Mouse (Mus musculus): ENCODE data around the gene Irs3. TPM values are rescaled to one million over a fixed set of nuclear protein-coding genes. Genes with fewer than 3 reads are reported as not detected.
"Not testable (repeated sequence)": the region's sequence is repeated elsewhere in the genome, so short reads cannot be mapped to it uniquely, and the experiment has no call there.

The Irs3 gene
- polyA plus RNA-seq, 1 experiment from 2014 or later: 0.15 TPM

DNA sequence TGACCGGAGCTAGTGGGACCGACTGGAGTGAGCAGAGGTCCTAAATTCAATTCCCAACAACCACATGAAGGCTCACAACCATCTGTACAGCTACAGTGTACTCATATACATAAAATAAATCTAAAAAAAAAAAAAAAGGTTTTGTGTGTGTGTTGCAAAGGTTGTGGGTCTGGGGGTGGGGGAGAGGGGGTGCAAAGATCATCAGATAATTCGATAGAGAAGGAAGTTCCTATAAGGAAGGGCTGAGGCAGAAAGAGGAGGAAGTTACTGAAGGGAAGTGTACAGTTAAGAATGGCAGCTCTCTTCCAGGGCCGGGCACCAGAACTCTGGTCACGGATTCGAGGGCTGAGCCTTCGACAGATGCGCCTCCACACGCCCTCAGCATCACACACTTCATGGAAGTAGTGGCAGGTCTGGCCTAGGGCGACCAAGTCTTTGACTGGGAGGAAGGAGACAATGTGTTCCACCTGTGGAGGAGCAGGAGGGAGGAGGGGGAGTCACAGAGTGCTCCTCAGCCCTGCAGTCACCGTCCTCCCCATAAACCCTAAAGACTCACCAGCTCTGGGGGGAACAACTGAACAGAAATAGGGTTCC lies 21.5 kb downstream of the Irs3 start:
- no peak overlapping the region for H3K27ac ChIP-seq (ENCODE audit: low read length)
- H3K4me1 ChIP-seq (ENCODE audit: control insufficient read depth, insufficient read depth, low read length): peaks cover 4% of the 10 kb centered on the region; the same call in 1 of the 2 replicates
- no peaks in the 10 kb centered on the region for H3K27me3 ChIP-seq (ENCODE audit: control insufficient read depth, insufficient read depth, low read depth, low read length)
- WGBS: 87% methylated on average over 11 of the region's 11 CpGs
- no peak overlapping the region for H3K4me3 ChIP-seq (ENCODE audit: low read depth, low read length)
- no peaks in the 10 kb centered on the region for H3K36me3 ChIP-seq (ENCODE audit: control insufficient read depth, insufficient read depth, low read length)
- H3K9me3 ChIP-seq (replicated peaks; ENCODE audit: control insufficient read depth, low read length, poor library complexity, severe bottlenecking): no peaks in the 10 kb centered on the region
- no peak overlapping the region for H3K4me2 ChIP-seq (ENCODE audit: low read length)
- no peak overlapping the region for H3K9ac ChIP-seq (ENCODE audit: low read depth, low read length)
- ATAC-seq: no peak

- no peaks in the 10 kb centered on the region for H3K9me3 ChIP-seq (replicated peaks; ENCODE audit: control insufficient read depth, low read length, poor library complexity, severe bottlenecking)
- no peaks in the 10 kb centered on the region for H3K4me1 ChIP-seq (ENCODE audit: control insufficient read depth, insufficient read depth, low read length)
- H3K9ac ChIP-seq (ENCODE audit: low read depth, low read length): no peak overlapping the region
- no peaks in the 10 kb centered on the region for H3K27me3 ChIP-seq (ENCODE audit: control insufficient read depth, insufficient read depth, low read depth, low read length)
- H3K4me2 ChIP-seq (ENCODE audit: low read length): no peak overlapping the region
- ATAC-seq: no peak
- H3K4me3 ChIP-seq (ENCODE audit: low read depth, low read length): no peak overlapping the region
- no peak overlapping the region for H3K27ac ChIP-seq (ENCODE audit: low read length)
- WGBS: 91% methylated on average over 7 of the region's 7 CpGs
- H3K36me3 ChIP-seq (ENCODE audit: control insufficient read depth, insufficient read depth, low read length): no peaks in the 10 kb centered on the region
These were observed 30.2 kb downstream of the Irs3 start for GRCm38 (mm10) chr5:137615347-137615746.

DNA sequence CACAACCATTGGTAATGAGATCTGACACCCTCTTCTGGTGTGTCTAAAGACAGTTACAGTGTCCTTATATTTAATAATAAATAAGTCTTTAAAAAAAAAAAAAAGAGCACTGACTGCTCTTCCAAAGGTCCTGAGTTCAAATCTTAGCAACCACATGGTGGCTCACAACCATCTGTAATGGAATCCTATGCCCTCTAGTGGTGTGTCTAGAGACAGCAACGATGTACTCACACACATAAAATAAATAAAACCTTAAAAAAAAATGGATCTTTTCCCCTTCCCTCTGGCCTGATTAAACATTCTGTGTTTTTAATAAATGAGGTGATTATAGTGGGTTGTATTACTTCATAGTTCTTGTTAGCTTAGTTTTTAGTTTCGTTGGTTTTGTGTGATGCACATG lies 30.6 kb downstream of the Irs3 start:
- ATAC-seq: not testable (repeated sequence)
- 93% methylated on average over 2 of the region's 2 CpGs for WGBS

GRCm38 (mm10) chr5:137613550-137613949 lies 32.0 kb downstream of the Irs3 start, which contains the start of gene Pcolce:
Gene Pcolce (minus strand): TSS chr5:137613784.
- Histone ChIP-seq H3K36me3 (ENCODE audit: control insufficient read depth, insufficient read depth, low read length) (no peaks in the 10 kb centered on the region), H3K27ac (ENCODE audit: low read length) (no peak within 1 kb of the TSS), H3K4me1 (ENCODE audit: control insufficient read depth, insufficient read depth, low read length) (no peaks in the 10 kb centered on the region; the same call in 1 of the 2 replicates), H3K4me3 (ENCODE audit: low read depth, low read length) (no peak within 1 kb of the TSS), H3K9ac (ENCODE audit: low read depth, low read length) (no peak within 1 kb of the TSS), H3K4me2 (ENCODE audit: low read length) (no peak within 1 kb of the TSS), H3K27me3 (ENCODE audit: control insufficient read depth, insufficient read depth, low read depth, low read length) (peaks cover 7% of the 10 kb centered on the region), H3K9me3 (replicated peaks; ENCODE audit: control insufficient read depth, low read length, poor library complexity, severe bottlenecking) (no peaks in the 10 kb centered on the region)
- ATAC-seq: no peak
- 68% methylated on average over 11 of the region's 11 CpGs for WGBS

More for the DNA sequence above, 30.6 kb downstream of the Irs3 start:
- H3K27me3 ChIP-seq (ENCODE audit: control insufficient read depth, insufficient read depth, low read depth, low read length); H3K9me3 ChIP-seq (replicated peaks; ENCODE audit: control insufficient read depth, low read length, poor library complexity, severe bottlenecking); H3K9ac ChIP-seq (ENCODE audit: low read depth, low read length); H3K4me1 ChIP-seq (ENCODE audit: control insufficient read depth, insufficient read depth, low read length); H3K4me2 ChIP-seq (ENCODE audit: low read length); H3K4me3 ChIP-seq (ENCODE audit: low read depth, low read length); H3K27ac ChIP-seq (ENCODE audit: low read length); H3K36me3 ChIP-seq (ENCODE audit: control insufficient read depth, insufficient read depth, low read length): not testable (repeated sequence)

GRCm38 (mm10) chr5:137613076-137613475 lies 32.4 kb downstream of the Irs3 start:
- Histone ChIP-seq H3K9ac (ENCODE audit: low read depth, low read length) (no peak overlapping the region), H3K27me3 (ENCODE audit: control insufficient read depth, insufficient read depth, low read depth, low read length) (peaks cover 12% of the 10 kb centered on the region), H3K4me2 (ENCODE audit: low read length) (no peak overlapping the region), H3K9me3 (replicated peaks; ENCODE audit: control insufficient read depth, low read length, poor library complexity, severe bottlenecking) (no peaks in the 10 kb centered on the region), H3K27ac (ENCODE audit: low read length) (no peak overlapping the region), H3K4me1 (ENCODE audit: control insufficient read depth, insufficient read depth, low read length) (peaks cover 3% of the 10 kb centered on the region), H3K4me3 (ENCODE audit: low read depth, low read length) (no peak overlapping the region), H3K36me3 (ENCODE audit: control insufficient read depth, insufficient read depth, low read length) (no peaks in the 10 kb centered on the region)
- ATAC-seq: no peak
- 60% methylated on average over 5 of the region's 5 CpGs for WGBS

GRCm38 (mm10) chr5:137611245-137611602 lies 34.3 kb downstream of the Irs3 start:
- Histone ChIP-seq H3K4me2 (ENCODE audit: low read length) (no peak overlapping the region), H3K4me1 (ENCODE audit: control insufficient read depth, insufficient read depth, low read length) (peaks cover 3% of the 10 kb centered on the region), H3K4me3 (ENCODE audit: low read depth, low read length) (no peak overlapping the region), H3K9me3 (replicated peaks; ENCODE audit: control insufficient read depth, low read length, poor library complexity, severe bottlenecking) (no peaks in the 10 kb centered on the region), H3K9ac (ENCODE audit: low read depth, low read length) (no peak overlapping the region), H3K36me3 (ENCODE audit: control insufficient read depth, insufficient read depth, low read length) (no peaks in the 10 kb centered on the region), H3K27ac (ENCODE audit: low read length) (no peak overlapping the region), H3K27me3 (ENCODE audit: control insufficient read depth, insufficient read depth, low read depth, low read length) (peaks cover 12% of the 10 kb centered on the region)
- ATAC-seq: no peak
- WGBS: 26% methylated on average over 6 of the region's 6 CpGs

DNA sequence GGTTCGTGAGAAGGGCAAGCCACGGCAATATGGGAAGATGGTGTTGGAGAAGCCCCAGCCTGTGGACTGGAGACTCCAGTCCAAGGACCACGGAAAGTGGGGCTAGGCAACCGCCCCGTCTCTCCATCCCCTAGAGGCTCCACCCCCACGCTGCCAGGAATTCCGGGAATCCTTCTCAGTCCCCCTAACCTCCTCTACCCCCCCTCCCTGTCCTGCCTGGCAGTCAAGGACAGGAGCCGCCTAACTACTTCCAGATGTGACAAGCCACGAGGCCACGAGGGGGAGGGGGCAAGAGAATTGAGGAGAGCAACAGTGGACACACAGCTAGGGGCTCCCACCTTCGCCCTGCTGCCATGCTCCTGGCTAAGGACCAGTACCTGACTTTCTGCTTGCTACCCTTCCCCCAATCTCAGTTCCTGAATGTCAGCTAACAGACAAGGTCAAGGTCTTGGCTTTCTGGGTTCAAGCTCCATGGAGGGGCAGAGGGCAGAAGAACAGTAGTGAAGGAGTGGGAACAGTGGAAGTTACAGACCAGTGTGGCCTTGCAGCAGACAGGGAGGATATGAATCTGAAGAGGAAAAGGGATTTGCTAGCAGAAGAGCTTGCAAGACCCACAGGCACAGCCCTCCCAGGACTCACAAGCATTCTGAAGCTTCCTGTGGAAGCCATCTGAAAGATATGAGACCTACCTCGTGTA lies 34.8 kb downstream of the Irs3 start:
- Histone ChIP-seq H3K4me2 (ENCODE audit: low read length) (no peak overlapping the region), H3K9me3 (replicated peaks; ENCODE audit: control insufficient read depth, low read length, poor library complexity, severe bottlenecking) (no peaks in the 10 kb centered on the region), H3K36me3 (ENCODE audit: control insufficient read depth, insufficient read depth, low read length) (no peaks in the 10 kb centered on the region), H3K9ac (ENCODE audit: low read depth, low read length) (no peak overlapping the region), H3K4me1 (ENCODE audit: control insufficient read depth, insufficient read depth, low read length) (peaks cover 3% of the 10 kb centered on the region), H3K27me3 (ENCODE audit: control insufficient read depth, insufficient read depth, low read depth, low read length) (peaks cover 12% of the 10 kb centered on the region), H3K4me3 (ENCODE audit: low read depth, low read length) (no peak overlapping the region), H3K27ac (ENCODE audit: low read length) (no peak overlapping the region)
- ATAC-seq: no peak
- WGBS: 23% methylated on average over 11 of the region's 12 CpGs

GRCm38 (mm10) chr5:137610056-137610455 lies 35.5 kb downstream of the Irs3 start:
- Histone ChIP-seq H3K4me3 (ENCODE audit: low read depth, low read length) (no peak overlapping the region), H3K4me1 (ENCODE audit: control insufficient read depth, insufficient read depth, low read length) (peaks cover 3% of the 10 kb centered on the region), H3K4me2 (ENCODE audit: low read length) (no peak overlapping the region), H3K36me3 (ENCODE audit: control insufficient read depth, insufficient read depth, low read length) (no peaks in the 10 kb centered on the region), H3K9me3 (replicated peaks; ENCODE audit: control insufficient read depth, low read length, poor library complexity, severe bottlenecking) (no peaks in the 10 kb centered on the region), H3K9ac (ENCODE audit: low read depth, low read length) (no peak overlapping the region), H3K27ac (ENCODE audit: low read length) (no peak overlapping the region), H3K27me3 (ENCODE audit: control insufficient read depth, insufficient read depth, low read depth, low read length) (peaks cover 12% of the 10 kb centered on the region)
- 78% methylated on average over 4 of the region's 4 CpGs for WGBS
- no peak for ATAC-seq

DNA sequence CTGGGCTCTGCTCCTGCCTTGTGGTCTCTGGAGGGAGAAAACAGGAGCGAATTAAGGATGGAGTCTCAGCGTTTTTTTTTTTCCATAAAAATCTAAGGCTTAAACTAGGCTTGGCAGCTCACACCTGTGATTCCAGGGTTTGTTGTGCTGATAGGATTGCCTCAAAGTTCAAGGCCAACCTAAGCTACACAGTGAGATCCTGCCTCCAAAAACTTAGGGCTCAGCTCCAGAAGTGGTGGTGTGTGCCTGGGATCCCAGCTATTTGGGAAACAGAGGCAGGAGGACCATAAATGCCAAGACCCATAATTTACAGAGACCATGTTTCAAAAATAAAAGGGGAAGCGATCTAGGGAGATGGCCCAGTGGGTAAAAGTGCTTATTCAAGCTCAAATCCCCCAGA lies 36.2 kb downstream of the Irs3 start:
- no peak overlapping the region for H3K4me2 ChIP-seq (ENCODE audit: low read length)
- no peak overlapping the region for H3K27ac ChIP-seq (ENCODE audit: low read length)
- ATAC-seq: no peak
- peaks cover 3% of the 10 kb centered on the region for H3K4me1 ChIP-seq (ENCODE audit: control insufficient read depth, insufficient read depth, low read length)
- no peaks in the 10 kb centered on the region for H3K36me3 ChIP-seq (ENCODE audit: control insufficient read depth, insufficient read depth, low read length)
- no peaks in the 10 kb centered on the region for H3K9me3 ChIP-seq (replicated peaks; ENCODE audit: control insufficient read depth, low read length, poor library complexity, severe bottlenecking)
- no peak overlapping the region for H3K9ac ChIP-seq (ENCODE audit: low read depth, low read length)
- no peak overlapping the region for H3K4me3 ChIP-seq (ENCODE audit: low read depth, low read length)
- peaks cover 12% of the 10 kb centered on the region for H3K27me3 ChIP-seq (ENCODE audit: control insufficient read depth, insufficient read depth, low read depth, low read length)
- WGBS: 55% methylated on average over 3 of the region's 3 CpGs

Data from midbrain, embryonic 16.5 days (tissue).